Mouse (Mus musculus): ENCODE results near the gene Rfx2. TPM values are rescaled to one million over a fixed set of nuclear protein-coding genes. Genes with fewer than 3 reads are reported as not detected.
A peak's percentile ranks its signal among the peaks of the same experiment; 100 is the strongest.

Gene Rfx2
- total RNA-seq, 2 experiments from 2014 or later, result 7.4 to 7.6 TPM

DNA sequence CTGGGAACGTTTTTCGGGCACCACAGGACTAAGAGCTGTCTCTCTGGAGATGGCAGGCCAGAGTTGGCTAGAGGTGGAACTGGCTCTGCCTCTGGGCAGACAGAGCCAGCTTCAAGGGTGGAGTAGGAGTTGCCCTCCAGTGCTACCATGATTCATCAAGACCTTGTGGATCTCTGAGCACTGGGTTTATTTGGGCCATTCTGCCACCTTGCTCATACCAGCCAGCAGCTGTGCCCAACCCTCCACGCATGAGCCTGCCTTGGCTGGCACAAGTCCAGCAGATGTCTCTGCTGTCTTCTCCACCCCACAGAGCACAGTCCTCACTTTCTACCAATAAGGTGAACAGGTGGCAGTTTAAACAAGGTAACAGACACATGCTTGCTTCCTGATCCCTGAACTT, 41.9 kb downstream of the Rfx2 start:
- no peak for DNase-seq (ENCODE audit: low spot score in 2 of 2)

DNA sequence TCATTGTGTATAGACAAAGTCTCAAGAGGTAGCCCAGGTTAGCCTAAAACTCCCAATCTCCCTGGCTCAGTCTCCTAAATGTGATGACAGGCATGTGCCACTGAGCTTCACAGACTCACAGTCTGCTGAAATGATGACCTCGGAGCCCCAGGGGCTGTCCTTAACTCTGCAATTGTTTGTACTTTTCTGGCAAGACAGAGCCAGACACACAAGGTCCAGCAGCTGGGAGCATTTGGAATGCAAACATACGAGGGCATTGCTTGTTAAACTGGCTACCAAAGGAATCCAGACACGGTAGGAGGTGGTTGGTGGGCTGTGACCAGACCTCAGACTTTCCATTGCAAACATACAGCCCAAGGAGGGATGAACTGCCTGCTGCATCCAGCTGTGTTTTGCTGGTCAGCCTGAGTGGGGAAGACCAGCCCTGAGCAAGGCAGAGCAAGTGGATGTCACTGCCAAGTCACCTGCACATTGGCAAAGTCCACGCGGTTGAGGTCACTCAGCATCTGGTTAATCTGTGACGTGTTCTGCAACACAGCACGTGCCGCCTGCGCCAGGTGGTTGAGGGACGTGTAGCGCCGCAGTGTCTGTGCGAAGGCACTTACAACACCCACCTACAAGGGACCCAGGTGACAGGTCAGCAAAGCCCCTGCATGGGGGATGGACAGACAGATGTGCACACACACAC, 50.4 kb downstream of the Rfx2 start:
- no peak for DNase-seq (ENCODE audit: low spot score in 2 of 2)

DNA sequence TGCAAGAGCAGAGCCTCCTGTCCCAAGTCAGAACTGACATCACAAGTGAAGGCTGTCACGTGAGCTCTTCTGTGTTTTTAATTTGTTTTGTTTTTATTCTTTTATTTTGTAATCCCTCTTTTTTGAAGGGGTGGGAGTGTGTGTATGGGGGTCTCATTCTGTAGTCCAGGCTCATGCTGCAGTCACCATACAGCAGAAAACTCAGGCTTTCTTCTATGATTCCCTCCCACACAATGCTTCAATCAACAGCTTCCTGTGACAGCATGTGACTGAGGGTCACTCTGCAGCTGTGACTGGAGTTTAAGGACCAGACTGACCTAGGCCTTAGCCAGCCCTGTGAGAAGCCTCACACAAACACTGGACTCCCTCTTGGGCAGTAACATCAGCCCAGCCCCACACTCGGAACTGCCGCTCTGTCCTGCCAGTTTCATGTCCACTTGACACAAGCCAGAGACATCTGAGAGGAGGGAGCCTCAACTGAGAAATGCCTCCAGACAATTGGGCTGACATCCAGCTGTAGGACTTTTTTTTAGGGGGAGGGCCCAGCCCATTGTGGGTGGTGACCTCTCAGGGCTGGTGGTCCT, 51.9 kb downstream of the Rfx2 start:
- DNase-seq (ENCODE audit: low spot score in 2 of 2), result no peak

DNA sequence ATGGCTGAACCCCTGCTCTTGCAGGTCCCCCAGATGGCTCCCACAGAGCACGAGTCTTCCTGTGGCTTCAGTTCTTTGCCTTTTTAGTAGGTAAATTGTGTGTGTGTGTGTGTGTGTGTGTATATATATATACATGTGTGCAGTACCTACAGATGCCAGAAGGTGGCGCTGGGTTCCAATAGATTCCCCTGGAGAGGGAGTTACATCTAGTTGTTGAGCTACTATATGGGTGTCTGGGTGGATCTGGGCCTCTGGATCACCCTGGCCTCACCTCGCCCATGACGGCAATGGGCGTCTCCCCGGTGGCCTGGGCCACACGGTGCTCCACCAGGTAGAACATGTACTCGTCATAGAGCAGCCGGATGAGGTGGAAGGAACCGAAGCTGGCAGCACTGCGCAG, 53.2 kb downstream of the Rfx2 start:
- DNase-seq (ENCODE audit: low spot score in 2 of 2), result no peak

DNA sequence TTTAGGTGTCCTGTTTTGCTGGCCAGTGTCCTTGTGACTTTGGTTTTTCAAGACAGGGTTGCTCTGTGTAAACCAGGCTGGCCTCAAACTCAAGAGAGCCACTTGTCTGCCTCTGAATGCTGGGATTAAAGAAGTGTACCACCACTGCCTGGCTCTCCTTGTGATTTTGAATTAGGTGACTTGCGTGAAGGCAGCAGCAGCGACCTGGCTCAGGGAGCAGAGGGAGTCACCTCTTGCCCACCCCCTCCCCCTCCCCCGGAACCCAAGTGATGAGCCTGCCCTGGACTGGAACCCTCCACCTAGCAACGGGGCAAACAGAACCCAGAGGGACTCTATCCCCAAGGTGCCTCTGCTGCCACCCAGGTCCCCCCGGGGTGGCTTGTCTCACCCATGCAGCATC, 60.9 kb downstream of the Rfx2 start, which contains the start of gene Prr22:
Gene Prr22, plus strand, starts transcription at position 301 of the 400 bp plus-strand sequence.
- DNase-seq (ENCODE audit: low spot score in 2 of 2), result no peak

DNA sequence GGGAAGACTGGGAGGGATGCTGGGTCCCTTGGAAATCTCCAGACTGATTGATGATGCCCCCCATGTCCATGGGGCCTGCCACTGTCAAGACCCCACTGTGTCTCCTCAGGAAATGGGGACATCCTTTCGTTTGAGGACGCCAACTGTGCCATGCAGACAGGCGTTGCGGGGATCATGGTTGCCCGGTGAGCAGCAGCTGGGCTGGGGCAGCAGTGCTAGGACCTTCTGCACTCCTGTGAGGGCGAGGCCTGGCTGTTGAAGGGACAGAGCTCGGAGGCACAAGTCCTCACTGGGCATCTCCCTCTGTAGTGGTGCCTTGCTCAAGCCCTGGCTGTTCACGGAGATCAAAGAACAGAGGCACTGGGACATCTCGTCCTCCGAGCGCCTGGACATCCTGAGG, 61.9 kb downstream of the Rfx2 start:
- DNase-seq (ENCODE audit: low spot score in 2 of 2), result no peak

DNA sequence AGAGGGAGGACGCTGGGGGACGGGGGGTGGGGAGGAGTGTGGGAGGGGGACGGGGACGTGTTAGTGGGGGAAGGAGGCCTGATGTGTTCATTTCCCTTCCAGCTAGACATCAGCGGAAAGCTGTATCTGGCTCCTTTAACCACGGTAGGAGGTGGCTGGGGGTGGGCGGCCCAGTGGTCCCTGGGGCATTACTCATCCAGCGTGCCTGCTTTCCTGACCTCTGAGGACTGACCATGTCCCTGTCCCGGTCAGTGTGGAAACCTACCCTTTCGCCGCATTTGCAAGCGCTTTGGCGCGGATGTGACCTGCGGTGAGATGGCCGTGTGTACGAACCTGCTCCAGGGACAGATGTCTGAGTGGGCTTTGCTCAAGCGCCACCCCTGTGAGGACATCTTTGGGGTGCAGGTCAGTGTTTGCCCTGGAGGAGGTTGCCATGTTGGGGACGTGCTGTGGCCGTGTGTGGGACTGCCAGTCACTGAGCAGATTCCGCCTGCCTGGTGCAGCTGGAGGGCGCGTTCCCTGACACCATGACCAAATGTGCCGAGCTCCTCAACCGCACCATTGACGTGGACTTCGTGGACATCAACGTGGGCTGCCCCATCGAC, 63.2 kb downstream of the Rfx2 start:
- no peak for DNase-seq (ENCODE audit: low spot score in 2 of 2)

DNA sequence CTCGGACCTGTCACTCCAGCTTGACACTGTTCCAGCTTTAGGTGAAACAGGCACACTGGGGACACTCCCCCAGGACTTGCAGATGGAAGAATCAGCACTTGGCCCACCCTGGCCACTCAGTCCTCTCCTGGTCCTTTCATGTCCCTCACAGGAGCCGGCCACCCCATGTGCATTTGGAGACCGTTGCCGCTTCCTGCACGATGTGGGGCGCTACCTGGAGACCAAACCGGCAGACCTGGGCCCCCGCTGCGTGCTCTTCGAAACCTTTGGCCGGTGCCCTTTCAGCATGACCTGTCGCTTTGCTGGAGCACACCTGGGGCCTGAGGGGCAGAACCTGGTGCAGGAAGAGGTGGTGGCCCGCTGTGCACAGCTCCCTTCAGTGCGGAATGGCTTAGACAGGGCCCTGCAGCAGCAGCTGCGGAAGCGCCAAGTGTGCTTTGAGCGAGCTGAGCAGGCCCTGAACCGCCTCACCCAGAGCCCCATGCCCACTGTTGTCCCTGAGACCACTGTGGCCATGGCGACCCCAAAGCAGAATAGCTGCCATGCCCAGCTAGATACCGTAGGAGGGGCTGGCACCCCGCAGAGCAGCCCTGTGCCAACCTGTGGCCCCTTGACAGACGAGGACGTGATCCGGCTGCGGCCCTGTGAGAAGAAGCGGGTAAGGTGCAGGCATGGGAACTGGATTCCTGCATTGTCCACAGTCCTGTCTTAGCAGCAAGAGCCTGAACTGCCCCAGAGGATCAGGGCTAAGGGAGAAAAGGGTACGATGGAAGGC, 64.0 kb downstream of the Rfx2 start:
- no peak for DNase-seq (ENCODE audit: low spot score in 2 of 2)

DNA sequence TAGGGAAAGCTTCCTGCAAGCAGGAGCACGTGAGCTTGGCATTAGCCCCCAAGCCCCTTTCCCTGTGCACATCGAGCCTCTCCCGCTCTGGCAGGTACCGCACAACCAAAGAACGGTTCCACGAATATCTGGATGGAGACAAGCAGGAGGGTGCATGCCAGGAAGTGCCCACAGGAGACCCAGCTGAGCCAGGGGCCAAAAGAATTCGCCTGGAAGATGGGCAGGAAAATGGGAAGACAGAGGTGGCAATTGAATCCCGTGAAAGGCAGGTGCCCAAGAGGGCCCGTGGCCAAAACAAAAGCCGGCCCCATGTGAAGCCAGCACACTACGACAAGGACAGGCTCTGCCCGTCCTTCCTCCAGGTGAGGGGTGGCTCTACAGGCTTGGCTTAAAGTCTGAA, 65.4 kb downstream of the Rfx2 start:
- no peak for DNase-seq (ENCODE audit: low spot score in 2 of 2)

DNA sequence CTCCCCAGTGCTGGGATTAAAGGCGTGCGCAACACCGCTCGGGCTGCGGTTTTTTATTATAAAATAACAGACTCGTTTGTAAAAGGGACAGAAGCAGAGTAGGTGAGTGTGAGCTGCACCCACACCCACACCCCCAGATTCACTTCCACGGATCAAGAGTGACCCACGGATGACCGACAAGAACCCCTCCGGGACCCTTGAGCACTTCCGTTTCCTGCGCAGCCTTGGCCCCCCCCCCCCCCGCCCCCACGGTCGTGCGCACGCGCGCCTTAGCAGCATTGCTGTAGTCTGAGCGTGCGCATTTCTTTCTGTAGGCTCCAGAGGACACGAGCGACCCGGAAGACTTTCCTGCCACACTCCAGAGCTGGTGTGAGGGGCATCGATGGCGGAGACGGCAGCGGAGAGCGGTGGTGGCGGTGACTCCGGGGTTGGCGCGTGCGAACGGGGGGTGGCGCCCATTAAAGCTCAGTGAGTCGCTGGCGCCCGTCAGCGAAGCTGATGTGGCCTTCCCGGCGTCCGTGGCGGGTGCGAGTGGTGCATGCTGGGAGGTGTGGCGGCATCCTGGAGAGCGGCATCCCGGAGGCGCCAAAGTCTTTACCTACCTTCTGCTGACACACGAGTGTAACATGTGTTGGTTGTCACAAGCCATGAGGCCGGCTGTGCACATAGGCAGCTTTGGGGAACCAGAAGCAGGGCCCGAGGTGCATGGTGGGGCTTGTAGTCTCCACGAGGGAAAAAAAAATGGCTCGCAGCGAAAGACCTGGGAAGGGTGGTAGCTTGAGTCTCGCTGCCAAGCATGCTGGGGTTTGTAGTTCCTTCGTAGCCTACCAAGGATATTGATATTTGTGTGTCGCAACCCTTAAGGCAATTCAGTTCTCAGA, 66.1 kb downstream of the Rfx2 start, which contains the start of gene Dus3l:
Gene Dus3l, plus strand, starts transcription at position 284 of the 881 bp plus-strand sequence.
- peak; percentile 62 to 73 for DNase-seq (ENCODE audit: low spot score in 2 of 2)

DNA sequence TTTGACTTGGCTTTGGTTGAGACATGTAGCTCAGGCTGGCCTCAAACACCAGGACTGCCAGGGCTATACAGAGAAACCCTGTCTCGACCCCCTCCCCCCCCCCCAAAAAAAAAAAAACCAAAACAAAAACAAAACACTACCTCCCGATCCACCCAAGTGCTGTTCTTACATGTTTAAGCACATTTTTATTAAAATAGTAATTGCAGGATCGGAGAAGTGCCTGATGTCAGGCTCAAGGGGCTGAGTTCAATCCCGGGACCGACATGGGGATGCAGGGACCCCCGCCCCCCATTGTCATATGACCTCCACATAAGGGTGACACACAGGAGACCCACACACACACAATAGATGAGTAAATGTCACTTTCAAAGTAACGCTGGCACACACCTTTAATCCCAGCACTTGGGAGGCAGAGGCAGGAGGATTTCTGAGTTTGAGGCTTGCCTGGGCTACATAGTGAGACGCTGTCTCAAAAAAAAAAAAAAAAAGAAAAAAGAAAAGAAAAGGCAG, 67.0 kb downstream of the Rfx2 start:
- no peak for DNase-seq (ENCODE audit: low spot score in 2 of 2)

DNA sequence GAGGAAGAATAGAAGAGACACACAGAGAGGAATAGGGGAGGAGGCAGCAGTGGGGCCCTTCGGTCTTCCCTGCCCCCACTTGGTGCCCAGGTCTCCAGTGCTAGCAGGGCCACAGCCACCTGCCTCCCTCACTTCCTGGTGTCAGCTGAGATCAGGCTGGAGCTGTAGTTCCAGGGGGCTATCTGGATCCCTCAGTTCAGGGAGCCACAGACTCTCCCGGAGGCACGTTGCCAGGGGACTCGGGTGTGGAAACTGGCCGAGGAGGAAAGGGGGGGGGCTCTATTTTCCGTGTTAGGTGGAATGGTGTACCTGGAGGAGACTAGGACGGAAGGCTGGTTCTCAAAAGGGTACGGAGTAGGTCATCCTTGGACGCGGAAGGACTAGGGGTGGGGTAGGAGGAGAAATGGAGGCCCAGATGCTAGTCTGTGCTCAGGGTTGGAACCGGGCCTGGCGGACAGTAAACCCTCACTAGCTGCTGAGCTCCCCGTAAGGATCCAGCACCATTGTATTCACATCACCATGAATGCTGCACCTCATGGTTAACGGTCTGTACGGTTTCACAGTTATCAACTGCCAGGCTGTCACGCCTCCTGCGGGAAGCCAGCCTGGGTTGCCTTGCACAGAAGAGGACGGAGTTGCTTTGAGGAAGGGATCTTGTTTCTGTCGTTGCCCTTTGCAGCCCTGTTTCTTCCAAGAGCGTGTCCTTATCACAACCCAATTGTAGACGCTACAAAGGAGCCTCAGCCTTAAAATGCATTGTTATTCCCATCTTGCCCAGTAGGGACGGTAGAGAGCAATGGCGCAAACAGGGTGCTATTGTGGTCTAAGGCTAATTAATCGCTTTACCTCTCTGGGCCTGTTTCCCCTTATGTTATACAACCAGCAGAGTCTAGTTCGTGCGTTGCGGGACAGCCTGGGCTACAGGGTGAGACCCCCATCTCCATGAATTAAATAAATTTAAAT, 67.8 kb downstream of the Rfx2 start:
- DNase-seq (ENCODE audit: low spot score in 2 of 2), result no peak

DNA sequence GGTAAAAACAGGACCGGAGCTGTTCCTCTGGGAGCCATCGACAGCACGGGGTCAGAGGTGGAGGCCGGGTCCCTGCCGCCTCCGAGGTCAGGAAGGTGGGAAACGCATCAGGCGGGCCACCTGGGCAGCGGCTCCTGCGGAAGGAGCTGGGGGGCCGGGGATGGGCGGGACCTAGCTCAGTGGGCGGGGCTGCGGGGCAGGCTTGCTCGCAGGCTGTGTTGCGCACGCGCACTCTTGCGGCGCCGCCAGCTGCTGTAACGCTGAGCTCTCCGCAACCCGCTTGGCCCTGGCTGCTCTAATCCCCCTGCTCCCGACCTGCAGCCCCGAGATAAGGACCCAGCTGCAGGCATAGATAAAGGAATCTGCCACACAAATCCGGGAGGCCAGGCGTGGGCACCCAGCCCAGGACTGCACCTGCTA, 68.8 kb downstream of the Rfx2 start:
- peak; percentile 74 to 77 for DNase-seq (ENCODE audit: low spot score in 2 of 2)

DNA sequence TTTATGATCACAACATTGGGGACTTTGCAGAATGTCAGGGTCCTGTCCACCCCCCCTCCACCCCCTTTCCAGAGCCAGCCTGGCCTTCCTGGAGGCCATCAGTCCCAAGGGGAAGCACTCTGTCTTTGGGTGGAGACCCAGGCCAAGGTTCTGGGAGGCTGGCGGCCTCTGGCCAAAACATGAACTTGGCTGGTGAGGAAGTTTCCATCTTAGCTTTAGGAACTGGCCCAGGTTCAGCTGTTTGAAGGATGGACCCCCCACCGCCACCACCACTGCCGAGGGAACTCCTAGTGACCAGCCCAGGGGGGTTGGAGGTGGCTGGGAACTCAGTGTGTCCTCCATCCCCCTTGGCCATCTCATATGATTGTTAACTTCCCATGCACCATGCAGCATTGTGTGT, 69.7 kb downstream of the Rfx2 start:
- no peak for DNase-seq (ENCODE audit: low spot score in 2 of 2)

DNA sequence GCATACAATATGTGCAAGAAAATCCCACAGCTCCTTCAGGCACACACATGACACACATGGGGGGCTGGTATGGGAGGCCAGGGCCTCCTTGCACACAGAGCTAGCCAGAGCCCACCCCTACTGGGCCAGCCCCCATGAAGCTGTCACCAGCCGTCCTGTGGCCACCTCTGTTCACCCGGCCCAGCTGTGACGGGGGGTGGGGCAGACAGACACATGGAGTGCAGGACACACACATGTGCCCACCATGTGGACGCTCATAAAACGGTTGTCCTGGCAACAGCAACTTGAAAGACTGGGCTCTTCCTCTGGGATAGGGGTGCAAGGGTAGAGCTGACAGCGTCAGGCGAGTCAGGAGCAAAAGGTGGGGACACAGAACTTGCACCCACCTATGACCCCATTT, 71.6 kb downstream of the Rfx2 start:
- no peak for DNase-seq (ENCODE audit: low spot score in 2 of 2)

DNA sequence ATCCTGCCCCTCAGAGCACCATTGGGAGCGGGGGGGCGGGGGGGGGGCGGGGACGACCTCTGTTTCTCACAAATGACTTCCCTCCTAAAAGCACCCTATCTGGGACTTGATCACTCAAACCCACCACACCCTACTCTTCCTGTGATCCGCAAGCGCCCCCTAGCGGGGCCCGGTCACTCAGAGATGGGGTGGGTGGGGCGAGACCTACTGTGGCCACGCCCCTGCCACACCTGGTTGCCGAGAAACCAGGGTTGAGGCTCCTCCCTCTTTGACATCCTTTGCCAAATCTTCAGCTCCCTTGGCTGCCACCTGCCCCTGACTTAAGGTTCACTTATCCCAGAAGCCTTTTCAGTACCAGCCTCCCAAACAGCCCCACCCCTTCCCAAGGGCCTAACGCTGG, 72.7 kb downstream of the Rfx2 start:
- peak in 1 of 2 experiments; percentile 63 for DNase-seq (ENCODE audit: low spot score in 2 of 2)

DNA sequence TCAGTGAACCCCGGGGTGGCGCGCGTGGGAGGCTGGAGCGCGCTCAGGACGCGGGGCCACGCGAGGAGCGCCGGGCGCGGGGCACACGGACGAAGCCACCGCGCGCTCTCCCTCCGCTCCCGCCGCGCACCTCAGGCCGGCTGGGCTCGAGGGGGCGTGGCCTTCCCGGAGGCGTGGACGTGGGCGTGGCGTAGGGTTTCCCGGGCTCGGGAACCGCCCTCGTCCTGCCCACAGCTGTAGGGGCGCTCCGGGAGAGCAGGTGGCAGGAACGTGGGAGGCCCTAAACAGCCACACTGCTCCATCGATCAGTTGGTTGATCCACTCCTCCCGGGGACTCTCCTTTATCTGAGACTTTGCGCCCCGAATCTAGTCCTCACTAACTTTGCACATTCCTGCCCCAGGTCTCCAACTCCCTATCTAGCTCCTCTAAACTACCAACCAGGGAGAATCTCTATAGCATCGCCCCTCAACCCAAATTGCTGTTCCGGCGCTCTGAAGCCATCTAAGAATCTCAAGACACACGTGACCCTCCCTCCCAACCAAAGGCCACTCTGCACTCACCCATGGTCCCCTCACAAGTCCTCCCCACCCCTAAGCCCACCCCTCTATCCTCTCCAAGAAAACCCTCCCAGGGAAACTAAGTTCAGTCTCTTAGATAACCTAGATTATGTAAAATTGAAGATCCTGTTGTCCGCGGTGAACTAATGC, 73.2 kb downstream of the Rfx2 start, which contains the start of gene Nrtn:
Gene Nrtn, minus strand, starts transcription at position 115 of the 708 bp plus-strand sequence.
- peak; percentile 74 to 76 for DNase-seq (ENCODE audit: low spot score in 2 of 2)

DNA sequence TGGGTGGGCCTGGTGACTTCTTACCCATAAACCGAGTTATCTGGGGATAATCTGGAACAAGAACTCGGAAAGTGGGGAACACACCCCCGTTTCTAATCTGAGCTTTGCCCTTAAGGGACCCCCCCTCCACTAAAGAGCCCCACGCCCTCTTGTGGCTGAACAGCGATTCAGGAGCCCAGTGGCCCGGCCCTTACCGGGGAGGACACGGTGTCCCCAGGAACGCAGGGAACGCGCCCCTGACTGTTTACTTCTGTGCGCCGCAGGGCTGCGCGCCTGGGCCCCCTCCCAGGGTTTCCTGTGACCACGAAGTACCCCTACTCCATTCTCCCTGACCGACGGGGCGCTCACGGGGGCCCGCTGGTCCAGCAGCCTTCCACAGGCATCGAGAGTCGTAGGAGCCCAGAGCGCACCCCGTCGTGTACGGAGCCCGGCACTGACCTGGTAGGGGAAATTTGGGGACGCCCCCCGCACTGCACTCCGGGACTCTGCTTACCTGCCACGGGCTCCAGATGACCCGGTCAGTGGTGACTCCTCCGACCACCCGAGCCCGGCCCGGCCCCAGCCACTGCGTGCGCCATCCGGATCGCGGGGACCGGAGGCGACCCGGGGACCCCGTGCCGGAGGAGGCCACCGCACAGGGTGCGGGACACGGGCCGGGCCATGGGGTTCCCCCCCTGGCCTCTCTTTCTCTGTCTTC, 74.0 kb downstream of the Rfx2 start:
- DNase-seq (ENCODE audit: low spot score in 2 of 2), result no peak

Measured in adrenal gland, postnatal 4 days (tissue).